Mouse (Mus musculus) embryonic facial prominence, embryonic 14.5 days (tissue): ENCODE measurements around the gene Vmn2r83. TPM values are rescaled to one million over a fixed set of nuclear protein-coding genes. Genes with fewer than 3 reads are reported as not detected.
"Not testable (repeated sequence)": the region's sequence is repeated elsewhere in the genome, so short reads cannot be mapped to it uniquely, and the experiment has no call there.

ENCODE experiments used
- ATAC-seq: fragments of 200-750 bp; cut with Nextera tagmentation; 2 replicates; pipeline ENCODE4 v1.8.0; 2017; ENCODE audit warnings: low read depth, moderate number of reproducible peaks, moderate TSS enrichment
- DNase-seq: peaks from one replicate; pipeline ENCODE4 v3.0.0-alpha.2; 2015; ENCODE audit warnings: low spot score
- H3K27ac ChIP-seq: fragments of 300-500 bp; sonication (generic); replicated peaks from 2 replicates; pipeline ENCODE4 v1.5.1; 2014; ENCODE audit warnings: low read depth, mild to moderate bottlenecking, low read length, moderate library complexity
- H3K27me3 ChIP-seq: fragments of 300-500 bp; sonication (generic); replicated peaks from 2 replicates; pipeline ENCODE4 v1.6.1; 2014; ENCODE audit warnings: low read length; ENCODE audit not compliant: control insufficient read depth, insufficient read depth
- H3K36me3 ChIP-seq: fragments of 300-500 bp; sonication (generic); 2 replicates; pipeline ENCODE4 v1.6.1; 2014; ENCODE audit warnings: low read length, mixed read lengths; ENCODE audit not compliant: control insufficient read depth, insufficient read depth
- H3K4me1 ChIP-seq: fragments of 300-500 bp; sonication (generic); 2 replicates; pipeline ENCODE4 v1.6.1; 2014; ENCODE audit warnings: antibody characterized with exemption, low read length; ENCODE audit not compliant: control insufficient read depth, insufficient read depth
- H3K4me2 ChIP-seq: fragments of 300-500 bp; sonication (generic); 2 replicates; pipeline ENCODE4 v1.6.1; 2014; ENCODE audit warnings: low read depth, mild to moderate bottlenecking, low read length, moderate library complexity, mixed read lengths
- H3K4me3 ChIP-seq: fragments of 300-500 bp; sonication (generic); 2 replicates; pipeline ENCODE4 v1.5.1; 2014; ENCODE audit warnings: low read depth, mild to moderate bottlenecking, low read length
- H3K9ac ChIP-seq: fragments of 300-500 bp; sonication (generic); 2 replicates; pipeline ENCODE4 v1.6.1; 2014; ENCODE audit warnings: low read depth, mild to moderate bottlenecking, low read length, moderate library complexity, mixed read lengths
- H3K9me3 ChIP-seq: fragments of 300-500 bp; sonication (generic); 2 replicates; pipeline ENCODE4 v1.6.1; 2016; ENCODE audit warnings: low read length; ENCODE audit not compliant: control insufficient read depth
- WGBS: fragments of 180-500 bp; shearing (Covaris S2); extraction: QIAGEN DNeasy Blood & Tissue Kit; methylation state at CpG from one replicate; pipeline ENCODE4 v1.1.7; 2014; 5-methylcytosine and 5-hydroxymethylcytosine counted together
- polyA plus RNA-seq: library from polyadenylated mRNA; unstranded; fragments of >200 nt; fragmentation: Nextera tagmentation; extraction: Ambion mirVana; gene quantifications from 2 replicates; pipeline ENCODE4 v1.2.1, GENCODE M21; 2014

Gene Vmn2r83
- not detected in 2 replicates for polyA plus RNA-seq

DNA sequence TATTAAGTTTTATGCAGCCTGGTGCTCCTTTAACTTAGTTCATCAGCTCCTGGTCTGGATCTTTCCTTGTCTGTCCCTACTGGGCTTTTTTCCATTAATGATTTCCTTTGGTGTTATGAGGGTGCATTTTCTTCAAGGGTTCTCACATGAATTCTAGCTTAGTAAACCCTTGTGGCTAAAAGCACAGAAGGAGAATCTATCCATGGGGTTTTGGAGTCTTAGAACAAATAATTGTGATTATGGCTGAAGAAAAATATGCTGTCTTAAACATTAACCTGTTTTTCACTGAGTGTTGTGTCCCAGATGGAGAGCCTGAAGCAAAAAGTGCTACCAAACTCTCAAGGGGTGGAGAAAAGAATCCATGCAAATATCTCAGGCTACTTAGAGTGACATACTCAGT, at the start of gene Vmn2r83:
Gene Vmn2r83 (plus strand): TSS at position 301 of the 400 bp plus-strand sequence.
- no peak for ATAC-seq
- H3K4me2 ChIP-seq, result no peak within 1 kb of the TSS
- H3K9me3 ChIP-seq, result no peaks in the 10 kb centered on the region
- no peak for DNase-seq
- H3K4me3 ChIP-seq, result no peak within 1 kb of the TSS
- no peaks in the 10 kb centered on the region for H3K4me1 ChIP-seq
- H3K36me3 ChIP-seq, result no peaks in the 10 kb centered on the region
- H3K9ac ChIP-seq, result no peak within 1 kb of the TSS
- no peak within 1 kb of the TSS for H3K27ac ChIP-seq
- no peaks in the 10 kb centered on the region for H3K27me3 ChIP-seq

DNA sequence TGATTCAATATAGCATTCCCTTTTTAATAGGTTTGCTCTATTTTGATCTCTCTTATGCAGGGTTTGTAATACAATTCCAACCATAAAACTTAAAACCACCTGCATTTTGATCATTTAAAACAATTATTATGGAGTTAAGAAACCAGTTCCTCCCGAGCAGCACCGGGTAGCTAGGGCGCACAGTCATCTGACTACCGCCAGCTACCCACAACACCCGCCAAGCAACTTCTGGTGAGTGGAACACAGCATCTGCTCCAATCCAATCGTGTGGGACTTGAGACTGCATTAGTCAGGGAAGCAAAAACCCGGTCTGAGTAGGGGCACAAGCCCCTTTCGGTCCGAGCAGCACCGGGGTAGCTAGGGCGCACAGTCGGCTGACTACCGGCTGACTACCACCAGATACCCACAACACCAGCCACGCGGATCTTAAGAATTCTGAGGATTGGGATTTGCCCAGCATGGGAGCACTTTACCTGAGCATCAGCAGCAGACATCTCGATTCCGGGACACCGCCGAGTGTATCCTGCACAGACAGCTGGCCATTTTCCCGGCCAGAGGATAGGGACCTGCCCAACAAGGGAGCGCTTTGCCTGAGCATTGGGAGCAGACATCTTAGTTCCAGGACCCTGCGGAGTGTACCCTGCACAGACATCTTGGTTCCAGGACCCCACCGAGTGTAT, 33.2 kb upstream of the Vmn2r83 start:
- not testable (repeated sequence) for H3K27ac ChIP-seq, H3K9me3 ChIP-seq, H3K4me2 ChIP-seq, ATAC-seq, DNase-seq, H3K4me3 ChIP-seq, H3K9ac ChIP-seq, H3K36me3 ChIP-seq, H3K27me3 ChIP-seq, H3K4me1 ChIP-seq
- WGBS, result 91% methylated on average over 23 of the region's 23 CpGs

DNA sequence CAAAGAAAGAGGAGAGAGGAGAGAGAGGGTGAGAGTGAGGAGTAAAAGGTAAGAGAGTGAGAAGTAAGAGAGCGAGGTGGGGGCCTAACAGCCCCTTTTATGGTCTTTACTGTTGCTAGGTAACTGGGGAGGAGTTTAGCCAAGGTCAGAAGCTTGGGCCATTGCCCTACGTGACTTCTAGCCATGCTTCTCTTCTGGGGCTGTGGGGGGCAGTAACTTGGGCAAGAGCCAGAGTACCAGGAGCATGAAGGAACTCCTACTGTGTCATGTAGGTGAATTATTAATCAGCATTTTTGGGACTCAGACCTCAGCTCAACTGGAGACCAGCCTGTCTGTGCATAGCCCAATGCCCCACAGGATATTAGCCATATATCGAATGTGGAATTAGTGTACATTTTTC, 27.4 kb downstream of the Vmn2r83 start:
- WGBS, result 73% methylated on average over 3 of the region's 3 CpGs

DNA sequence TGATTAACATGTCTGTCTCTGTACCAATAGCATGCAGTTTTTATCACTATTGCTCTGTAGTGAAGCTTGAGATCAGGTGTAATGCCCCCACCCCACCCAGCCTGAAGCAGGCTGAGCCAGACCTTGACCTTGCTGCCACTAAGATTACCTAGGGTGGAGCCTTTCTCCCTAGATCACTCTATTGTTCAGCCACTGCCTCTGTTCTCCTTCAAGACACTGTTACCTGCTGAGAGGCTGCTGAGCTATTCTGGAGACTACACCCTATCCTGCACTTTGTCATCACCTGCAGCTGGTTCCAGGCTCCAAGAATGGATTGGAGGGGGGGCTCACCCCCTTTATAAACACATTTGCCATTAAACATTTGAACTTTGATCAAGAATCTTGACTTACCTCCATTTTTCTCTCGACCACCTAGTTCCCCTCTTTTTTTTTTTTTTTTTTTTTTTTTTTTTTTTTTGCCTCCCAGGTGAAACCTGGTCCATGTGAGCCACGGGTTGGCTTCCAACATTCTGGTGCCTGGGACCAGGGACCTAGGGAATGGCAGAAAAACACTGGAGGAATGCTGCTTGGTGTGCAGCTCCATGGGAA, 28.3 kb downstream of the Vmn2r83 start:
- no peak overlapping the region for H3K27ac ChIP-seq
- no peaks in the 10 kb centered on the region for H3K36me3 ChIP-seq
- WGBS, result 43% methylated on average over 2 of the region's 2 CpGs
- no peaks in the 10 kb centered on the region for H3K4me1 ChIP-seq
- H3K27me3 ChIP-seq, result no peaks in the 10 kb centered on the region
- no peak for DNase-seq
- H3K9ac ChIP-seq, result no peak overlapping the region
- no peaks in the 10 kb centered on the region for H3K9me3 ChIP-seq
- ATAC-seq, result no peak
- H3K4me2 ChIP-seq, result no peak overlapping the region
- no peak overlapping the region for H3K4me3 ChIP-seq

More for the DNA sequence above, 27.4 kb downstream of the Vmn2r83 start:
- no peaks in the 10 kb centered on the region for H3K27me3 ChIP-seq
- no peak overlapping the region for H3K27ac ChIP-seq
- no peaks in the 10 kb centered on the region for H3K36me3 ChIP-seq
- H3K9me3 ChIP-seq, result no peaks in the 10 kb centered on the region
- DNase-seq, result no peak
- H3K4me2 ChIP-seq, result no peak overlapping the region
- H3K4me3 ChIP-seq, result no peak overlapping the region
- no peak for ATAC-seq
- no peaks in the 10 kb centered on the region for H3K4me1 ChIP-seq
- no peak overlapping the region for H3K9ac ChIP-seq

DNA sequence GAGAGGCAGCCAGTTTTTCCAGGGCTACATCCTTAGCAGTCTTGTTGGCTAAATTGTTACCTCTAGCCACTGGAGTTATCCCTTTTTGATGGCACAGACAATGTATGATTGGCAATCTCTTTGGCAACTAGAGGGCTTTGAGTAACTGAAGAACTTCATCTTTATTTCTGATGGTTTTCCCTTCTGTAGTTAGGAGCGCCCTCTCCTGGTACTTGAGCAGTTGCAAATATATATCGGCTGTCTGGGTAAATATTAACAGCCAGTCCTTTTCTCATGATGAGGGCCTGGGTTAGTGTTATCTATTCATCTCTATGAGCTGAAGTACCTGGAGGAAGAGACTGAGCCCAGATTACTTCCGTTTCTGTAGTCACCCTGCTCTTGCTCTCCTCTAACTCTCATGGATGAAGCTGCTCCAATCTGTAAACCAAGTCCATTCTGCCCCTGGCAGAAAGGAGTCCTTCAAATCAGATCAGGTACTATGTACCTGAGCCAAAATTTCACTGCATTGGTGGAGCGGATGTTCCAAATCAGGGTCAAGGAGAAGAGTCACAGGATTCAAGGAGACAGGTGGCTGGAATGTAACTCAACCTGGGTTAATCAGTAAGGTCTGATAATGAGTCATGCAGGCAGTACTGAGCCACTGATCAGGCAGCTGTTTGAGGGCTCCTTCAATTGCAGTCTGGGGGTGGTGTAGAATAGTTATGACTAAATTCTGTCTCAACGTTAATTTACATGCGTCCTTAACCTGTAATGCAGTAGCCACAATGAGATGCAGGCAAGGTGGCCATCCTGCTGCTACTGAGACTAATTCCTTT, 34.5 kb downstream of the Vmn2r83 start:
- WGBS, result 69% methylated on average over 6 of the region's 6 CpGs
- no peak overlapping the region for H3K9ac ChIP-seq
- H3K4me3 ChIP-seq, result no peak overlapping the region
- ATAC-seq (no peak), DNase-seq (peak; percentile 3)
- no peaks in the 10 kb centered on the region for H3K36me3 ChIP-seq
- no peak overlapping the region for H3K27ac ChIP-seq
- H3K9me3 ChIP-seq, result no peaks in the 10 kb centered on the region
- no peaks in the 10 kb centered on the region for H3K4me1 ChIP-seq
- no peak overlapping the region for H3K4me2 ChIP-seq
- no peaks in the 10 kb centered on the region for H3K27me3 ChIP-seq

DNA sequence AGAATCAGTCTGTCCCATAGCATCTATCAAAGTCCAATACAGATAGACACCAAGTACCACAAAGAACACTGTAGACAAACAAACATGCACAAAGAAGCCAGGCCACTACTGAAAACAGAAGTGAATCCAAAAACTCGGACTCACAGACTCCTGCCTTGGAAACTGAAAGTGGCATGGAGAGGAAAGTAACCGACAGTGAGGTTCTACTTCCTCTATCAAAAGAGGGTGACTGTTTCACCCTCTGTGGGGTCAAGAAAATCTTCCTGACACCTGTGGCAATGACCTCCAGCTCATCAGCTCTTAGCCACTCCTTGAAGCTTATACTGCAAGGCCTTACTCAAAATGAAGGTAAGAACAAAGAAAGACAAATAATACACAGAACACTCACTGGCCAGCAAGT, 38.2 kb downstream of the Vmn2r83 start:
- H3K36me3 ChIP-seq, result no peaks in the 10 kb centered on the region
- H3K27me3 ChIP-seq, result no peaks in the 10 kb centered on the region
- no peak overlapping the region for H3K9ac ChIP-seq
- no peaks in the 10 kb centered on the region for H3K9me3 ChIP-seq
- no peak overlapping the region for H3K4me2 ChIP-seq
- DNase-seq (no peak), ATAC-seq (no peak)
- H3K4me1 ChIP-seq, result no peaks in the 10 kb centered on the region
- H3K27ac ChIP-seq, result no peak overlapping the region
- 72% methylated on average over 2 of the region's 2 CpGs for WGBS
- H3K4me3 ChIP-seq, result no peak overlapping the region

DNA sequence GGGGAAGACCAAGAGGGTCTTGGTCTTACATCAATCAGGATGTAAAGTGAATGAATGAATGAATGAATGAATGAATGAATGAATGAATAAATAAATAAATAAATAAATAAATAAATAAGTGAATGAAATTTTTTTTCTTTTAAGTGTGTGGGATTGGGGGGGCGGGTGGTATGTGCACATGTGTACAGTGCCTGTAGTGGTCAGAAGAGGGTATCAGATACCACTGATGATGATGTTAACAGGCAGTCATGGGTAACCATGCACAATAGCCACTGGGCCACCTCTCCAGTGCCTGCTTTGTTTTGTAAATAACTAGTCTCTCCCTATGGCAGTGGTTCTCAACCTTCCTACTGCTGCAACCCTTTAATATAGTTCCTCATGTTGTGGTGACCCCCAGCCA, 55.9 kb downstream of the Vmn2r83 start:
- no peak overlapping the region for H3K27ac ChIP-seq
- no peaks in the 10 kb centered on the region for H3K27me3 ChIP-seq
- no peaks in the 10 kb centered on the region for H3K4me1 ChIP-seq
- WGBS, result 57% methylated on average over 1 of the region's 1 CpGs
- no peak overlapping the region for H3K9ac ChIP-seq
- DNase-seq (no peak), ATAC-seq (no peak)
- H3K36me3 ChIP-seq, result 0 out of 2 replicates have a peak, but pooled peaks cover 4% of the 10 kb centered on the region
- H3K4me3 ChIP-seq, result no peak overlapping the region
- no peaks in the 10 kb centered on the region for H3K9me3 ChIP-seq
- no peak overlapping the region for H3K4me2 ChIP-seq

DNA sequence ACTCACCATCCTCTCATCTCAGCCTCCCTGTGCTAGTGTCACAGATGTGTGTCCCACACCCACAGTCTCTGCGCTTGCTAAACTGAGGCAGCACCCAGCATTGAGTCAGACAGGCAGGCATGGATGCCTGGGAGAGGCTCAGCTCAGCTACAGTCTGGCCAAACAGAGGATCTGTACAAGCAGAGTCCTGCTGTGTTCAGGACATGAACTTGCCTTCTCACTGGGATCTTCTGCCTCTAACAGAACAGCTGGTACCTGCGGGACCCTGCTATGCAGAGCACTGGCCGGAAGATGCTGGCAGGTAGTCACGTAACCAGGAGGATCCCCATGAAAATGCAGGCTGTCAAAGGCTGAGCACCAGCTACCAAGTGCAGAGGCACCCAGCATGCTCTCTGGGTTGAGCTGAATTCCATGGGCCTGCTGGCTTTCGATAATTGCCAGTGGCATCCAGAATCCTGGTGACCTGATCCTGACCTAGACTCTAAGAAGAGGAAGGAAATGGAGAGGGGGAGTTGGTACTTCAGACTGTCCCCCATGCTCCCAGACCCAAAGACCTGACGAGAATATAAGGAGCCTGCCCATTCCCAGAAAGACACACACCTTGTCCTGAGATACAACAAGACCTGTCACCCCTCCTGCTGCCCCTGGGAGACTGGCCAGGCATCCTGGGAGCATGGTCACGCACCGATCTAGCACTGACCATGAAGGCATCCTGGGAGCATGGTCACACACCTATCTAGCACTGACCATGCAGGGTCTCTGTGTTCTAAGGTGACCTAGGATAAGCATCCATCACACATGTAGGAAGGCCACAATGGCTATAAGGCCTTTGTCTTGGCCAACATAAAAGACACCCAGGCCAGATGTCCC, 57.2 kb downstream of the Vmn2r83 start:
- Histone ChIP-seq H3K36me3 (0 out of 2 replicates have a peak, but pooled peaks cover 4% of the 10 kb centered on the region), H3K4me3 (no peak overlapping the region), H3K27me3 (no peaks in the 10 kb centered on the region), H3K4me2 (no peak overlapping the region), H3K9ac (no peak overlapping the region), H3K4me1 (no peaks in the 10 kb centered on the region), H3K9me3 (no peaks in the 10 kb centered on the region), H3K27ac (no peak overlapping the region)
- DNase-seq (no peak), ATAC-seq (no peak)
- WGBS, result 83% methylated on average over 8 of the region's 8 CpGs
